16 mouse cellular contexts compared by ENCODE assay signal in genomic region chr12:36088804-36089203, GRCm38 (mm10). TPM values are rescaled to one million over a fixed set of nuclear protein-coding genes. Genes with fewer than 3 reads are reported as not detected.
A peak's percentile ranks its signal among the peaks of the same experiment; 100 is the strongest.
DNase-seq lines count a peak whose midpoint lies in the region; ATAC-seq and TF ChIP-seq lines count a peak whose summit lies in the region.
"Had no signal": no experiment of that assay in that cellular context is flagged by ENCODE, and none has a peak within 500 bp of the region (broad histone marks: within the 10 kb centered on the region; RNA-seq: fewer than 3 reads in every experiment).

No protein-coding gene starts in this region.

- no peak for TF ChIP-seq EP300 in heart, postnatal 0 days (IDR thresholded peaks at IDR 0.05; ENCODE audit: low read depth)
- peak; percentile 40 to 67; a peak in 3 of 4 replicates for TF ChIP-seq EP300 in MEL (IDR thresholded peaks at IDR 0.05; ENCODE audit: low read depth in 1 of 2, low read length in 2 of 2)

- ATAC-seq in heart, postnatal 0 days (ENCODE audit: insufficient read depth, low read depth): 0 out of 2 replicates have a peak, but pooled peaks have one; percentile 4
- ATAC-seq in hindbrain, postnatal 0 days: 0 out of 2 replicates have a peak, but pooled peaks have one; percentile 13
- no peak for ATAC-seq in hindbrain, embryonic 11.5 days (ENCODE audit: low FRiP score)
- ATAC-seq: forebrain, embryonic 15.5 days had no signal

- no peak overlapping the region for H3K9ac ChIP-seq in heart, postnatal 0 days (replicated peaks; ENCODE audit: low read depth, low read length)
- no peak overlapping the region for H3K9ac ChIP-seq in hindbrain, postnatal 0 days (replicated peaks; ENCODE audit: low read length)
- H3K9ac ChIP-seq in hindbrain, embryonic 11.5 days (ENCODE audit: low read depth, low read length): no peak overlapping the region
- H3K9ac ChIP-seq in MEL (ENCODE audit: control insufficient read depth, low read depth, low read length, poor library complexity, severe bottlenecking): no peak overlapping the region
- H3K9ac ChIP-seq: forebrain, embryonic 15.5 days had no signal

- no peaks in the 10 kb centered on the region for H3K27me3 ChIP-seq in heart, postnatal 0 days (ENCODE audit: control insufficient read depth, insufficient read depth, low read length)
- no peaks in the 10 kb centered on the region for H3K27me3 ChIP-seq in hindbrain, postnatal 0 days (ENCODE audit: insufficient read depth, low read length)
- H3K27me3 ChIP-seq in hindbrain, embryonic 11.5 days (ENCODE audit: control insufficient read depth, insufficient read depth, low read length): no peaks in the 10 kb centered on the region
- no peaks in the 10 kb centered on the region; a peak in 1 of 4 replicates for H3K27me3 ChIP-seq in MEL (ENCODE audit: control insufficient read depth in 1 of 2, insufficient read depth in 2 of 2, low read length in 2 of 2)
- H3K27me3 ChIP-seq: forebrain, embryonic 15.5 days had no signal

- no peaks in the 10 kb centered on the region for H3K4me1 ChIP-seq in heart, postnatal 0 days (ENCODE audit: control insufficient read depth, insufficient read depth)
- H3K4me1 ChIP-seq in hindbrain, postnatal 0 days (ENCODE audit: insufficient read depth, low read length): no peaks in the 10 kb centered on the region
- no peaks in the 10 kb centered on the region for H3K4me1 ChIP-seq in hindbrain, embryonic 11.5 days (replicated peaks; ENCODE audit: control insufficient read depth, insufficient read depth, low read length)
- H3K4me1 ChIP-seq in MEL (ENCODE audit: control insufficient read depth in 1 of 2, insufficient read depth in 2 of 2, low read length in 2 of 2): peaks cover 0 to 4% of the 10 kb centered on the region in 2 experiments; a peak in 1 of 4 replicates
- H3K4me1 ChIP-seq: embryonic facial prominence, embryonic 10.5 days; heart, embryonic 10.5 days had no signal

- no peak for TF ChIP-seq CTCF in heart, postnatal 0 days (IDR thresholded peaks at IDR 0.05; ENCODE audit: low read depth)
- TF ChIP-seq CTCF in hindbrain, postnatal 0 days (IDR thresholded peaks at IDR 0.05; ENCODE audit: low read depth): no peak
- TF ChIP-seq CTCF in MEL (IDR thresholded peaks at IDR 0.05 in 2 of 3, conservative IDR thresholded peaks at IDR 0.05 in 1 of 3; ENCODE audit: control insufficient read depth in 1 of 3, insufficient read depth in 1 of 3, low read depth in 2 of 3, low read length in 3 of 3, poor library complexity in 1 of 3, severe bottlenecking in 1 of 3): no peak

- H3K4me3 ChIP-seq in heart, postnatal 0 days (ENCODE audit: low read depth, low read length): no peak overlapping the region
- no peak overlapping the region for H3K4me3 ChIP-seq in hindbrain, postnatal 0 days (ENCODE audit: low read length)
- H3K4me3 ChIP-seq in hindbrain, embryonic 11.5 days (ENCODE audit: low read depth, low read length): no peak overlapping the region
- no peak overlapping the region for H3K4me3 ChIP-seq in MEL (ENCODE audit: control insufficient read depth in 1 of 2, insufficient read depth in 1 of 2, low read depth in 2 of 2, low read length in 2 of 2)
- H3K4me3 ChIP-seq: embryonic facial prominence, embryonic 10.5 days; forebrain, embryonic 15.5 days; heart, embryonic 10.5 days had no signal

- no peak overlapping the region for H3K27ac ChIP-seq in heart, postnatal 0 days (ENCODE audit: low read depth)
- H3K27ac ChIP-seq in hindbrain, postnatal 0 days: no peak overlapping the region
- no peak overlapping the region for H3K27ac ChIP-seq in hindbrain, embryonic 11.5 days (ENCODE audit: low read depth, low read length)
- no peak overlapping the region for H3K27ac ChIP-seq in MEL (ENCODE audit: control insufficient read depth, low read depth, low read length)
- H3K27ac ChIP-seq: embryonic facial prominence, embryonic 10.5 days; forebrain, embryonic 15.5 days; heart, embryonic 10.5 days had no signal

- H3K36me3 ChIP-seq in heart, postnatal 0 days (replicated peaks; ENCODE audit: control insufficient read depth, insufficient read depth, low read length): peaks cover 22% of the 10 kb centered on the region
- H3K36me3 ChIP-seq in hindbrain, postnatal 0 days (ENCODE audit: insufficient read depth, low read length): peaks cover 10% of the 10 kb centered on the region; the same call in 1 of the 2 replicates
- H3K36me3 ChIP-seq in hindbrain, embryonic 11.5 days (ENCODE audit: control insufficient read depth, insufficient read depth, low read length): no peaks in the 10 kb centered on the region
- 0 out of 4 replicates have a peak, but pooled peaks cover 0 to 6% of the 10 kb centered on the region in 2 experiments for H3K36me3 ChIP-seq in MEL (ENCODE audit: control insufficient read depth in 1 of 2, insufficient read depth in 2 of 2, low read length in 2 of 2)

- WGBS in heart, postnatal 0 days: 71% methylated on average over 1 of the region's 1 CpGs
- WGBS in hindbrain, postnatal 0 days: 90% methylated on average over 1 of the region's 1 CpGs
- 100% methylated on average over 1 of the region's 1 CpGs for WGBS in hindbrain, embryonic 11.5 days

- TF ChIP-seq POLR2A in MEL (IDR thresholded peaks at IDR 0.05; ENCODE audit: control insufficient read depth in 1 of 2, insufficient read depth in 1 of 2, low read depth in 1 of 2, low read length in 2 of 2, poor library complexity in 1 of 2): no peak

- no peak for DNase-seq in heart, postnatal 0 days (ENCODE audit: low spot score)
- no peak for DNase-seq in heart, adult 11 months
- no peak for DNase-seq in hindbrain, postnatal 0 days (ENCODE audit: low spot score)
- DNase-seq in hindbrain, embryonic 11.5 days (ENCODE audit: low spot score): no peak
- DNase-seq in MEL (ENCODE audit: low read depth, low spot score): peak; percentile 54
- DNase-seq in layer of hippocampus, adult 11-12 months (ENCODE audit: low spot score): no peak
- DNase-seq in kidney, adult 11 months: no peak
- DNase-seq: adrenal gland, adult 2 months; adrenal gland, postnatal 25 days; cerebellum, adult 18-20 months; cerebellum, postnatal 36 days; gastrocnemius, postnatal 36 days; heart, adult 18-20 months had no signal

- TF ChIP-seq RAD21 in MEL (IDR thresholded peaks at IDR 0.05; ENCODE audit: low read depth, low read length): no peak

- H3K9me3 ChIP-seq in heart, postnatal 0 days (replicated peaks; ENCODE audit: control insufficient read depth, low read length): no peaks in the 10 kb centered on the region
- H3K9me3 ChIP-seq in hindbrain, postnatal 0 days (ENCODE audit: low read length): no peaks in the 10 kb centered on the region
- no peaks in the 10 kb centered on the region for H3K9me3 ChIP-seq in hindbrain, embryonic 11.5 days (ENCODE audit: control insufficient read depth, low read length)
- no peaks in the 10 kb centered on the region for H3K9me3 ChIP-seq in MEL (replicated peaks; ENCODE audit: insufficient read depth, low read length)
- H3K9me3 ChIP-seq: embryonic facial prominence, embryonic 10.5 days; forebrain, embryonic 15.5 days; heart, embryonic 10.5 days had no signal

- H3K4me2 ChIP-seq in heart, postnatal 0 days (ENCODE audit: low read depth, low read length): no peak overlapping the region
- no peak overlapping the region for H3K4me2 ChIP-seq in hindbrain, postnatal 0 days (ENCODE audit: low read depth, low read length)
- H3K4me2 ChIP-seq in hindbrain, embryonic 11.5 days (replicated peaks; ENCODE audit: low read depth, low read length): no peak overlapping the region
- H3K4me2 ChIP-seq: forebrain, embryonic 15.5 days had no signal

- H3K79me2 ChIP-seq in MEL (ENCODE audit: control insufficient read depth, insufficient read depth, low read length, poor library complexity): no peaks in the 10 kb centered on the region

TF ChIP-seq in MEL, 35 proteins besides CTCF, POLR2A, EP300 and RAD21:
- TF ChIP-seq GATA1 (IDR thresholded peaks at IDR 0.05; ENCODE audit: low read depth, low read length): peak; percentile 68
- no peak for TF ChIP-seq MYC (IDR thresholded peaks at IDR 0.05; ENCODE audit: low read depth, low read length)
- TF ChIP-seq JUND (IDR thresholded peaks at IDR 0.05; ENCODE audit: low read depth, low read length): no peak
- no peak for TF ChIP-seq ZMIZ1 (IDR thresholded peaks at IDR 0.05; ENCODE audit: low read depth, low read length)
- no peak for TF ChIP-seq MAFK (IDR thresholded peaks at IDR 0.05; ENCODE audit: borderline replicate concordance, low read depth, low read length)
- TF ChIP-seq TAL1 (IDR thresholded peaks at IDR 0.05; ENCODE audit: low read length): peak; percentile 40; the same call in 1 of the 2 replicates
- TF ChIP-seq ETS1 (IDR thresholded peaks at IDR 0.05; ENCODE audit: low read depth, low read length): 0 out of 2 replicates have a peak, but pooled peaks have one; percentile 29
- no peak for TF ChIP-seq MYB (IDR thresholded peaks at IDR 0.05; ENCODE audit: low read depth, low read length)
- TF ChIP-seq TCF12 (IDR thresholded peaks at IDR 0.05; ENCODE audit: low read depth, low read length): peak; percentile 83
- no peak for TF ChIP-seq CHD2 (IDR thresholded peaks at IDR 0.05; ENCODE audit: low read length)
- peak; percentile 57; the same call in 1 of the 2 replicates for TF ChIP-seq RCOR1 (IDR thresholded peaks at IDR 0.05; ENCODE audit: low read depth, low read length)
- TF ChIP-seq TBP (IDR thresholded peaks at IDR 0.05; ENCODE audit: low read depth, low read length): no peak
- TF ChIP-seq E2F4 (IDR thresholded peaks at IDR 0.05; ENCODE audit: borderline replicate concordance, low read depth, low read length): no peak
- TF ChIP-seq MXI1 (IDR thresholded peaks at IDR 0.05; ENCODE audit: low read depth, low read length): no peak
- no peak for TF ChIP-seq ZNF384 (IDR thresholded peaks at IDR 0.05; ENCODE audit: low read depth, low read length)
- TF ChIP-seq SMC3 (IDR thresholded peaks at IDR 0.05; ENCODE audit: low read depth, low read length): no peak; the same call in 1 of the 2 replicates

RNA-seq across cellular contexts. Expression of gene Tspan13, which starts 46.5 kb away (rescaled TPM):
- total RNA-seq in heart, postnatal 0 days (2014; rRNA removed; ENCODE audit: low replicate concordance): 38.1 and 46.2 TPM in 2 replicates
- polyA plus RNA-seq in heart, postnatal 0 days (2015; fragmentation: Nextera tagmentation; extraction: Ambion mirVana): 49.8 and 53.9 TPM in 2 replicates
- total RNA-seq in hindbrain, postnatal 0 days (2014; rRNA removed): 250 and 296 TPM in 2 replicates
- polyA plus RNA-seq in hindbrain, postnatal 0 days (2015; fragmentation: Nextera tagmentation; extraction: Ambion mirVana): 378 and 380 TPM in 2 replicates
- polyA plus RNA-seq in hindbrain, embryonic 11.5 days (2014; fragmentation: Nextera tagmentation; extraction: Ambion mirVana): 207 and 229 TPM in 2 replicates
- total RNA-seq in MEL (2012; rRNA removed): 23.0 and 23.7 TPM in 2 replicates
- polyA plus RNA-seq in MEL (2012; ENCODE audit: insufficient read depth in 1 of 2, insufficient read length in 2 of 2, low read depth in 1 of 2, low replicate concordance in 2 of 2, missing spikeins in 1 of 2): 10 to 100 TPM in 1 of 2 experiments, not detected in 1; 37.5 TPM
